Mouse (Mus musculus): ENCODE data around the gene Gucy2d.

DNA sequence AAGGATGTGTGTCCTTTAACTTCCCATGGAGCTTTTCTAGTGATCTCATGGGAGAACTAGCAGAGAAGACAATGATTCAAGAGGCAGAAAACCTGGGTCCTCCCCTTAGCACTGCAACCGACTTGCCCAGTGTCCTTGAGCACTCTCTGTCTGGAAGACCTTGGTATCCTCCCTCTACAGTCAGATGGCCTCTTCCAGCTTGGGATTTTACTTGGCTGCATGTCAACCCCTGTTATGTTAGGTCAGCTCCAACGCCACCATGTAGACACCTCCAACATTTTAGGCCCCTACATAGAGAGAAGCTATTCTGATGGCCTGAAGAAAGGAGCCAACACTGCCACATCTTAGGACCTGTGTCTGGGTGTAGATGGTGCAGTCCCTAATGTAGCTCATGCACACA is 32.3 kb downstream of the Gucy2d start:
- TF ChIP-seq POLR2A (IDR thresholded peaks at IDR 0.05; ENCODE audit: low read depth, low read length) (no peak), CTCF (IDR thresholded peaks at IDR 0.05; ENCODE audit: extremely low read depth, insufficient read depth, insufficient read length, insufficient replicate concordance) (no peak)

Measured in spleen, adult 2 months (tissue).